ENCODE assay signal across 28 mouse cellular contexts in the genomic region with DNA sequence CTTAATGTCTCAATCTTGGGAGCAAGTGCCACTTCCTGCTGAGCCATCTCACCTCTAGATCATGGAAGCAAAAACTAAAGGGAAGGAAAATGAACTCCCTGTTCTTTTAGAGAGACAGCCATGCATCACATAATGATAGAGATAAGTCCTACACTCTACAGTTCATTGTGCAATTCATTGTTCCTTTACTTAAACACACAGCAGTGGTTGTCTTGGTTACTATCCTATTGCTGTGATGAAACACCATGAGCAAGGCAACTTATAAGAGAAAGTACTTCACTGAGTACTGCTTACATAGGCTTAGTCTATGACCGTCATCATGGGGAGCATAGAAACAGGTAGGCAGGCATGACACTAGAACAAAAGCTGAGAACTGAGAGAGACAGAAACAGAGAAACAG. TPM values are rescaled to one million over a fixed set of nuclear protein-coding genes. Genes with fewer than 3 reads are reported as not detected.
A peak's percentile ranks its signal among the peaks of the same experiment; 100 is the strongest.
DNase-seq lines count a peak whose midpoint lies in the region; ATAC-seq and TF ChIP-seq lines count a peak whose summit lies in the region.
"Had no signal": no experiment of that assay in that cellular context is flagged by ENCODE, and none has a peak within 500 bp of the region (broad histone marks: within the 10 kb centered on the region; RNA-seq: fewer than 3 reads in every experiment).

No protein-coding gene starts in this region.

- no peak overlapping the region for H3K9ac ChIP-seq in lung, postnatal 0 days (replicated peaks; ENCODE audit: low read depth)
- H3K9ac ChIP-seq: embryonic facial prominence, embryonic 13.5 days; forebrain, embryonic 12.5 days; forebrain, embryonic 15.5 days; heart, embryonic 13.5 days; hindbrain, embryonic 14.5 days had no signal

- TF ChIP-seq EP300 in lung, postnatal 0 days (IDR thresholded peaks at IDR 0.05): peak; percentile 81

- WGBS in lung, postnatal 0 days: 59% methylated on average over 1 of the region's 1 CpGs

- H3K4me3 ChIP-seq in layer of hippocampus, adult 2 months: no peak overlapping the region
- no peak overlapping the region for H3K4me3 ChIP-seq in lung, postnatal 0 days (ENCODE audit: low read depth, low read length)
- H3K4me3 ChIP-seq: embryonic facial prominence, embryonic 10.5 days; embryonic facial prominence, embryonic 13.5 days; erythroblast, embryonic 14.5 days; forebrain, embryonic 12.5 days; forebrain, embryonic 15.5 days; heart, adult 2 months; heart, embryonic 10.5 days; heart, embryonic 13.5 days had no signal

- ATAC-seq in lung, postnatal 0 days: peak; percentile 85
- ATAC-seq in common myeloid progenitor, adult 5-6 weeks (replicated peaks; ENCODE audit: low read depth, poor library complexity, severe bottlenecking): 0 out of 2 replicates have a peak, but pooled peaks have one; percentile 25
- peak; percentile 37; the same call in 1 of the 2 replicates for ATAC-seq in megakaryocyte progenitor cell, adult 5-6 weeks (replicated peaks; ENCODE audit: poor library complexity)
- ATAC-seq: forebrain, embryonic 15.5 days; Patski had no signal

- DNase-seq in layer of hippocampus, adult 2 months (ENCODE audit: low spot score in 2 of 2): no peak
- no peak for DNase-seq in layer of hippocampus, adult 9-11 months
- DNase-seq in lung, postnatal 0 days (ENCODE audit: low spot score): peak; percentile 85
- DNase-seq in lung, postnatal 4 days: no peak
- DNase-seq in kidney, postnatal 10 days: no peak
- DNase-seq: adrenal gland, adult 2 months; adrenal gland, postnatal 14 days; B cell, adult 2 months; cerebellum, adult 11 months; cerebellum, adult 9-11 months; embryo, embryonic 11 days; gastrocnemius, postnatal 25 days; heart, adult 2 months; heart, postnatal 14 days; heart, postnatal 4 days had no signal

- peaks cover 5% of the 10 kb centered on the region; the same call in 1 of the 2 replicates for H3K4me1 ChIP-seq in lung, postnatal 0 days (ENCODE audit: insufficient read depth, low read depth, low read length)
- H3K4me1 ChIP-seq: embryonic facial prominence, embryonic 10.5 days; embryonic facial prominence, embryonic 13.5 days; forebrain, embryonic 15.5 days; heart, embryonic 10.5 days had no signal

- H3K4me2 ChIP-seq in lung, postnatal 0 days (replicated peaks; ENCODE audit: low read depth, low read length): no peak overlapping the region
- H3K4me2 ChIP-seq: embryonic facial prominence, embryonic 13.5 days; forebrain, embryonic 12.5 days; forebrain, embryonic 15.5 days; heart, embryonic 13.5 days; hindbrain, embryonic 14.5 days had no signal

- H3K27me3 ChIP-seq in lung, postnatal 0 days (replicated peaks; ENCODE audit: insufficient read depth, low read length): no peaks in the 10 kb centered on the region
- H3K27me3 ChIP-seq: CH12.LX; embryonic facial prominence, embryonic 13.5 days; forebrain, embryonic 12.5 days; forebrain, embryonic 15.5 days; heart, embryonic 13.5 days; Patski had no signal

- H3K27ac ChIP-seq in layer of hippocampus, adult 2 months: peak overlapping the region; percentile 65
- H3K27ac ChIP-seq in lung, postnatal 0 days (ENCODE audit: low read length): no peak overlapping the region
- H3K27ac ChIP-seq: embryonic facial prominence, embryonic 10.5 days; embryonic facial prominence, embryonic 13.5 days; forebrain, embryonic 12.5 days; forebrain, embryonic 15.5 days; heart, adult 2 months; heart, embryonic 10.5 days; heart, embryonic 13.5 days; hindbrain, embryonic 14.5 days had no signal

- TF ChIP-seq CTCF in layer of hippocampus, adult 2 months (conservative IDR thresholded peaks at IDR 0.05): no peak
- TF ChIP-seq CTCF in lung, postnatal 0 days (IDR thresholded peaks at IDR 0.05): no peak

- H3K36me3 ChIP-seq in lung, postnatal 0 days (ENCODE audit: insufficient read depth, low read length): no peaks in the 10 kb centered on the region
- H3K36me3 ChIP-seq: G1E had no signal

- no peaks in the 10 kb centered on the region for H3K9me3 ChIP-seq in lung, postnatal 0 days (ENCODE audit: low read length)
- H3K9me3 ChIP-seq: embryonic facial prominence, embryonic 10.5 days; embryonic facial prominence, embryonic 13.5 days; forebrain, embryonic 12.5 days; forebrain, embryonic 15.5 days; G1E; heart, embryonic 10.5 days; heart, embryonic 13.5 days had no signal

RNA-seq across cellular contexts. Expression of a gene that starts 12.0 kb away (rescaled TPM):
- total RNA-seq in layer of hippocampus, adult 2 months (2021): 10 to 100 TPM; 47.5 to 50.8 TPM
- 56.6 and 57.8 TPM in 2 replicates for polyA plus RNA-seq in lung, postnatal 0 days (2015; fragmentation: Nextera tagmentation; extraction: Ambion mirVana)
- 5.3 and 9.5 TPM in 2 replicates for total RNA-seq in common myeloid progenitor, adult 5-6 weeks (2017)
- total RNA-seq in megakaryocyte progenitor cell, adult 5-6 weeks (2015): 0.29 and 0.67 TPM in 2 replicates
- 0.79 and 1.6 TPM in 2 replicates for total RNA-seq in megakaryocyte progenitor cell, adult 5-6 weeks (2017)
- total RNA-seq: CH12.LX had no signal
- polyA plus RNA-seq: erythroblast, embryonic 14.5 days; G1E had no signal

Comparison
In these comparisons a context has a peak if more than half of its experiments do, and no peak if none do; other contexts are left out.
1. ATAC-seq: peak in every context shown above with its lines; median percentile 85 in lung, postnatal 0 days; 37 in megakaryocyte progenitor cell, adult 5-6 weeks; 25 in common myeloid progenitor, adult 5-6 weeks.